Mouse (Mus musculus): ENCODE measurements around the gene Slc43a1. TPM values are rescaled to one million over a fixed set of nuclear protein-coding genes. Genes with fewer than 3 reads are reported as not detected.
"Not testable (repeated sequence)": the region's sequence is repeated elsewhere in the genome, so short reads cannot be mapped to it uniquely, and the experiment has no call there.

Gene Slc43a1
- polyA plus RNA-seq (2016; fragmentation: Nextera tagmentation; extraction: Ambion mirVana): 153 and 162 TPM in 2 replicates

GRCm38 (mm10) chr2:84838593-84838949 lies at the start of gene Slc43a1:
Slc43a1 (plus strand) TSS chr2:84838850.
- Histone ChIP-seq H3K9me3 (replicated peaks) (no peaks in the 10 kb centered on the region), H3K27ac (peak within 1 kb of the TSS; percentile 97), H3K4me2 (peak within 1 kb of the TSS; percentile 83), H3K4me1 (peaks cover 50% of the 10 kb centered on the region), H3K36me3 (peaks cover 24% of the 10 kb centered on the region), H3K27me3 (replicated peaks) (peaks cover 11% of the 10 kb centered on the region; the same call in 1 of the 2 replicates), H3K4me3 (peak within 1 kb of the TSS; percentile 84), H3K9ac (peak within 1 kb of the TSS; percentile 93)
- ATAC-seq: no peak
- WGBS (ENCODE audit: insufficient replicate concordance): 22% methylated on average over 10 of the region's 10 CpGs

- H3K9ac ChIP-seq: no peak overlapping the region
- H3K4me2 ChIP-seq: no peak overlapping the region
- WGBS (ENCODE audit: insufficient replicate concordance): 51% methylated on average over 9 of the region's 9 CpGs
- H3K4me1 ChIP-seq: peaks cover 51% of the 10 kb centered on the region
- H3K27ac ChIP-seq: no peak overlapping the region
- H3K9me3 ChIP-seq (replicated peaks): peaks cover 14% of the 10 kb centered on the region
- H3K36me3 ChIP-seq: peaks cover 5% of the 10 kb centered on the region; the same call in 1 of the 2 replicates
- no peak overlapping the region for H3K4me3 ChIP-seq
- peaks cover 37% of the 10 kb centered on the region for H3K27me3 ChIP-seq (replicated peaks)
- no peak for ATAC-seq
Observed at GRCm38 (mm10) chr2:84790418-84790817, 48.2 kb upstream of the Slc43a1 start.

GRCm38 (mm10) chr2:84792516-84792915 lies 46.1 kb upstream of the Slc43a1 start:
- H3K9ac ChIP-seq: no peak overlapping the region
- peak overlapping the region; percentile 23 for H3K4me2 ChIP-seq
- H3K4me3 ChIP-seq: peak overlapping the region; percentile 16; the same call in 1 of the 2 replicates
- H3K27ac ChIP-seq: no peak overlapping the region
- peaks cover 20% of the 10 kb centered on the region for H3K9me3 ChIP-seq (replicated peaks)
- H3K4me1 ChIP-seq: peaks cover 55% of the 10 kb centered on the region
- peaks cover 29% of the 10 kb centered on the region for H3K27me3 ChIP-seq (replicated peaks)
- peaks cover 5% of the 10 kb centered on the region; the same call in 1 of the 2 replicates for H3K36me3 ChIP-seq
- WGBS (ENCODE audit: insufficient replicate concordance): 75% methylated on average over 3 of the region's 3 CpGs
- no peak for ATAC-seq

- Histone ChIP-seq H3K9me3 (replicated peaks) (peaks cover 20% of the 10 kb centered on the region), H3K4me1 (peaks cover 60% of the 10 kb centered on the region), H3K4me3 (no peak overlapping the region), H3K27me3 (replicated peaks) (peaks cover 23% of the 10 kb centered on the region), H3K4me2 (peak overlapping the region; percentile 11), H3K9ac (no peak overlapping the region), H3K27ac (peak overlapping the region; percentile 49), H3K36me3 (peaks cover 5% of the 10 kb centered on the region; the same call in 1 of the 2 replicates)
- WGBS (ENCODE audit: insufficient replicate concordance): 32% methylated on average over 3 of the region's 3 CpGs
- ATAC-seq: peak; percentile 78
Observed at GRCm38 (mm10) chr2:84793154-84793553, 45.5 kb upstream of the Slc43a1 start.

- Histone ChIP-seq H3K9me3 (replicated peaks) (peaks cover 20% of the 10 kb centered on the region), H3K27me3 (replicated peaks) (peaks cover 19% of the 10 kb centered on the region), H3K4me2 (no peak overlapping the region), H3K4me1 (peaks cover 58% of the 10 kb centered on the region), H3K27ac (peak overlapping the region; percentile 49; the same call in 1 of the 2 replicates), H3K9ac (no peak overlapping the region), H3K4me3 (no peak overlapping the region), H3K36me3 (peaks cover 5% of the 10 kb centered on the region; the same call in 1 of the 2 replicates)
- 44% methylated on average over 3 of the region's 3 CpGs for WGBS (ENCODE audit: insufficient replicate concordance)
- ATAC-seq: no peak
Observed at GRCm38 (mm10) chr2:84793871-84794270, 44.8 kb upstream of the Slc43a1 start.

GRCm38 (mm10) chr2:84797833-84798492 lies 40.7 kb upstream of the Slc43a1 start:
- Histone ChIP-seq H3K4me3 (peak overlapping the region; percentile 76), H3K27me3 (replicated peaks) (no peaks in the 10 kb centered on the region), H3K27ac (peak overlapping the region; percentile 98), H3K4me1 (peaks cover 73% of the 10 kb centered on the region), H3K9me3 (replicated peaks) (peaks cover 20% of the 10 kb centered on the region), H3K4me2 (peak overlapping the region; percentile 92), H3K36me3 (peaks cover 24% of the 10 kb centered on the region), H3K9ac (peak overlapping the region; percentile 86)
- peak; percentile 56 for ATAC-seq
- 11% methylated on average over 13 of the region's 13 CpGs for WGBS (ENCODE audit: insufficient replicate concordance)

GRCm38 (mm10) chr2:84798493-84798921 lies 40.1 kb upstream of the Slc43a1 start, which contains the start of gene Ube2l6:
Ube2l6 (plus strand) TSS chr2:84798828.
- H3K4me2 ChIP-seq: peak within 1 kb of the TSS; percentile 92
- ATAC-seq: peak; percentile 93
- peaks cover 29% of the 10 kb centered on the region for H3K36me3 ChIP-seq
- no peaks in the 10 kb centered on the region for H3K27me3 ChIP-seq (replicated peaks)
- peak within 1 kb of the TSS; percentile 98 for H3K27ac ChIP-seq
- peak within 1 kb of the TSS; percentile 86 for H3K9ac ChIP-seq
- H3K4me3 ChIP-seq: peak within 1 kb of the TSS; percentile 76
- peaks cover 20% of the 10 kb centered on the region for H3K9me3 ChIP-seq (replicated peaks)
- WGBS (ENCODE audit: insufficient replicate concordance): under 1% methylated on average over 21 of the region's 21 CpGs
- H3K4me1 ChIP-seq: peaks cover 73% of the 10 kb centered on the region

GRCm38 (mm10) chr2:84799041-84799561 lies 39.5 kb upstream of the Slc43a1 start:
- Histone ChIP-seq H3K27ac (peak overlapping the region; percentile 98), H3K4me1 (peaks cover 73% of the 10 kb centered on the region), H3K9me3 (replicated peaks) (peaks cover 19% of the 10 kb centered on the region), H3K4me3 (peak overlapping the region; percentile 76), H3K36me3 (peaks cover 35% of the 10 kb centered on the region), H3K4me2 (peak overlapping the region; percentile 92), H3K9ac (peak overlapping the region; percentile 86), H3K27me3 (replicated peaks) (no peaks in the 10 kb centered on the region)
- 0% methylated on average over 16 of the region's 16 CpGs for WGBS (ENCODE audit: insufficient replicate concordance)
- peak; percentile 57 for ATAC-seq

GRCm38 (mm10) chr2:84800304-84800703 lies 38.3 kb upstream of the Slc43a1 start:
- H3K4me2 ChIP-seq: peak overlapping the region; percentile 92
- peak overlapping the region; percentile 76 for H3K4me3 ChIP-seq
- peaks cover 44% of the 10 kb centered on the region for H3K36me3 ChIP-seq
- H3K9me3 ChIP-seq (replicated peaks): peaks cover 10% of the 10 kb centered on the region
- H3K27ac ChIP-seq: peak overlapping the region; percentile 98
- H3K27me3 ChIP-seq (replicated peaks): no peaks in the 10 kb centered on the region
- 45% methylated on average over 4 of the region's 4 CpGs for WGBS (ENCODE audit: insufficient replicate concordance)
- peak overlapping the region; percentile 86 for H3K9ac ChIP-seq
- ATAC-seq: peak; percentile 16; the same call in 1 of the 2 replicates
- peaks cover 67% of the 10 kb centered on the region for H3K4me1 ChIP-seq

GRCm38 (mm10) chr2:84801223-84801622 lies 37.4 kb upstream of the Slc43a1 start:
- not testable (repeated sequence) for H3K9me3 ChIP-seq (replicated peaks); H3K9ac ChIP-seq; ATAC-seq; H3K27me3 ChIP-seq (replicated peaks)
- 68% methylated on average over 5 of the region's 5 CpGs for WGBS (ENCODE audit: insufficient replicate concordance)
- H3K4me2 ChIP-seq: peak overlapping the region; percentile 92
- peaks cover 52% of the 10 kb centered on the region for H3K36me3 ChIP-seq
- peak overlapping the region; percentile 55; the same call in 1 of the 2 replicates for H3K27ac ChIP-seq
- H3K4me1 ChIP-seq: peaks cover 75% of the 10 kb centered on the region
- H3K4me3 ChIP-seq: peak overlapping the region; percentile 76

- WGBS (ENCODE audit: insufficient replicate concordance): 86% methylated on average over 7 of the region's 7 CpGs
- 0 out of 2 replicates have a peak, but pooled peaks cover 3% of the 10 kb centered on the region for H3K9me3 ChIP-seq (replicated peaks)
- H3K27ac ChIP-seq: no peak overlapping the region
- H3K4me3 ChIP-seq: no peak overlapping the region
- peaks cover 80% of the 10 kb centered on the region for H3K4me1 ChIP-seq
- peaks cover 79% of the 10 kb centered on the region for H3K36me3 ChIP-seq
- peaks cover 3% of the 10 kb centered on the region; the same call in 1 of the 2 replicates for H3K27me3 ChIP-seq (replicated peaks)
- no peak for ATAC-seq
- no peak overlapping the region for H3K4me2 ChIP-seq
- H3K9ac ChIP-seq: no peak overlapping the region
Observed at GRCm38 (mm10) chr2:84803963-84804362, 34.7 kb upstream of the Slc43a1 start.

- Histone ChIP-seq H3K9me3 (replicated peaks) (0 out of 2 replicates have a peak, but pooled peaks cover 3% of the 10 kb centered on the region), H3K9ac (no peak overlapping the region), H3K36me3 (peaks cover 94% of the 10 kb centered on the region), H3K4me3 (no peak overlapping the region), H3K4me1 (peaks cover 75% of the 10 kb centered on the region), H3K27ac (peak overlapping the region; percentile 56; the same call in 1 of the 2 replicates), H3K4me2 (no peak overlapping the region), H3K27me3 (replicated peaks) (peaks cover 3% of the 10 kb centered on the region; the same call in 1 of the 2 replicates)
- 61% methylated on average over 5 of the region's 5 CpGs for WGBS (ENCODE audit: insufficient replicate concordance)
- no peak for ATAC-seq
Observed at GRCm38 (mm10) chr2:84806546-84806945, 32.1 kb upstream of the Slc43a1 start.
